Mouse (Mus musculus) testis, adult 2 months (tissue): ENCODE measurements around the gene Rpgrip1l. TPM values are rescaled to one million over a fixed set of nuclear protein-coding genes. Genes with fewer than 3 reads are reported as not detected.

Experiments
- H3K27ac ChIP-seq: fragments of 200-500 bp; 2 replicates; pipeline ENCODE4 v1.5.1; 2012; ENCODE audit warnings: low read depth, low read length; ENCODE audit not compliant: control insufficient read depth, insufficient read depth
- H3K27me3 ChIP-seq: fragments of 200-500 bp; 2 replicates; pipeline ENCODE4 v1.6.1; 2012; ENCODE audit warnings: mild to moderate bottlenecking, low read length, moderate library complexity; ENCODE audit not compliant: control insufficient read depth, insufficient read depth
- H3K36me3 ChIP-seq: fragments of 200-500 bp; 2 replicates; pipeline ENCODE4 v1.6.1; 2012; ENCODE audit warnings: mild to moderate bottlenecking, low read length; ENCODE audit not compliant: control insufficient read depth, insufficient read depth
- H3K4me1 ChIP-seq: fragments of 200-500 bp; 2 replicates; pipeline ENCODE4 v1.6.1; 2012; ENCODE audit warnings: low read length; ENCODE audit not compliant: control insufficient read depth, insufficient read depth
- H3K4me3 ChIP-seq: fragments of 200-500 bp; 2 replicates; pipeline ENCODE4 v1.5.1; 2012; ENCODE audit warnings: low read depth, mild to moderate bottlenecking, low read length, moderate library complexity, mixed read lengths; ENCODE audit not compliant: control insufficient read depth
- CTCF ChIP-seq: fragments of 200-500 bp; IDR thresholded peaks from 2 replicates; pipeline ENCODE4 v1.5.1; 2012; ENCODE audit warnings: low read depth, mild to moderate bottlenecking, inconsistent platforms, low read length, moderate library complexity; ENCODE audit not compliant: control insufficient read depth, insufficient read depth, insufficient replicate concordance
- POLR2A ChIP-seq: fragments of 200-500 bp; IDR thresholded peaks from 2 replicates; pipeline ENCODE4 v1.6.1; 2012; ENCODE audit warnings: low read depth, mild to moderate bottlenecking, inconsistent platforms, low read length, moderate library complexity; ENCODE audit not compliant: control insufficient read depth
- polyA plus RNA-seq: library from polyadenylated mRNA; depleted of rRNA; stranded (reverse); fragments of >200 nt; gene quantifications from 2 replicates; pipeline ENCODE4 v1.2.3, GENCODE M21; 2012

Gene Rpgrip1l
- polyA plus RNA-seq, 1 experiment, result 20.4 TPM

DNA sequence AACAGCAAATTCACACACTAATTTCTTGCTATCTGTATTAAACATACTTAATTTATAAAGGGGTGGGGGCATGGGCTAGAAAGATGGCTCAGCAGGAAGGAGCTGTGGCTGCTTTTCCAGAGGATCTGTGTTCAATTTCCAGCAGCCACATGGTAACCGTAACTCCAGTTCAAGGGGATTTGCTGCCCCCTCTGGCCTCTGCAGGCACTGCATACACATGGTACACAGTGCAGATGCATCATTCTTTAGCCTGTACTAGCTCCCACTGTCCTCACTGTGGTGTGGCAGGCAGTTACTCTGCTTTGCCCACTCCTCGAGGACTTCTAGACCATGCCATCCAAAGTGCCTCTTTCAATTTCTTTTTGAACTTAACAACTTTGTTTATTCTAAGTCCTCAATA is 36.7 kb downstream of the Rpgrip1l start:
- H3K27ac ChIP-seq, result no peak overlapping the region
- no peak overlapping the region for H3K4me3 ChIP-seq
- H3K27me3 ChIP-seq, result no peaks in the 10 kb centered on the region
- no peaks in the 10 kb centered on the region for H3K36me3 ChIP-seq
- no peaks in the 10 kb centered on the region for H3K4me1 ChIP-seq
- TF ChIP-seq CTCF (peak; percentile 67; the same call in 1 of the 2 replicates), POLR2A (no peak)

DNA sequence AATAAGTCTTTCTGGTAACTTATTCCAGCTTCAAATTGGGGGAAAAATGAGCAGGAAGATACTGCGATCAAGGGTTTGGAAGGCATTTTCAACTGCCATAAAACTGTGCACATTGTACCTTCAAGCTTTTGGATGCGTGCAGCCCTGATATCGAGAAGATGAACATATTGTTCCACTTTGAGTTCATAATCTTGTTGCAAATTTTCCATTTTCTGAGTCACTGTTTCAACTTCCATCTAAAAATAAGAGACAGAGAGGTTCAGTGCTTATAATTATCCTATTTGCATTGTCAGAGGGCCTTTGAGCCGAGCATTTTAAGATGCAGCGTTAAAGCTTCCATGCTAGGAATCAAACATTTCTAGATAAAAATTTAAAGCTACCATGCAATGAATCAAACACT is 39.6 kb downstream of the Rpgrip1l start:
- Histone ChIP-seq H3K27me3 (no peaks in the 10 kb centered on the region), H3K36me3 (no peaks in the 10 kb centered on the region; the same call in 1 of the 2 replicates), H3K4me3 (no peak overlapping the region), H3K27ac (no peak overlapping the region), H3K4me1 (no peaks in the 10 kb centered on the region)
- no peak for TF ChIP-seq CTCF
- no peak for TF ChIP-seq POLR2A

DNA sequence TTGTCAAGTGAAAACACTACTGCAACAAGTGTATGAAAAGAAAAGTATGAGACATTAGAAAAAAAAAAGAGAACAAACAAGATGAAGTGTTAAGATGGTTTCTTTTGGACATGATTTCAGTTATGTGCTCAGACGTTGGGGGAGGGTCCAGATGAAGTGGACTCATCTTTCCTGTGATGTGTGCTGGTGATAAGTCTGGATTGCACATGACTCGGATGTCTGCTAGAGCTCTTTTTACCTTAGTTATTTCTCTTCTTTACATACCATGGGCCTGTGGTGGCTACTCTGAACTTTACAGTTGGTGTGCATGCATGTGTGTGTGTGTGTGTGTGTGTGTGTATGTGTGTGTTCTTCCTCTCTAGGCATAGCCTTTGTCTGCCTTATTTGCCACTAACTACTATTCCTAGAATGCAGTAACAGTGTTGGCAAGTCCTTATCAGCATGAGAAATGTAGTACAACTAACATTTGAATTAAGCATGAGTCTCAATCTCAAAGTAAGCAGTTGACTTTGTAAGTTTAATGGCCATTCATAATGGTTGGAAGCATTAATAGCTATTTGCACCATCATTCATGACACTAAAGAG is 43.6 kb downstream of the Rpgrip1l start:
- H3K27ac ChIP-seq, result no peak overlapping the region
- no peaks in the 10 kb centered on the region for H3K27me3 ChIP-seq
- H3K4me3 ChIP-seq, result no peak overlapping the region
- H3K4me1 ChIP-seq, result no peaks in the 10 kb centered on the region
- TF ChIP-seq CTCF, result no peak
- no peak for TF ChIP-seq POLR2A
- no peaks in the 10 kb centered on the region; the same call in 1 of the 2 replicates for H3K36me3 ChIP-seq

DNA sequence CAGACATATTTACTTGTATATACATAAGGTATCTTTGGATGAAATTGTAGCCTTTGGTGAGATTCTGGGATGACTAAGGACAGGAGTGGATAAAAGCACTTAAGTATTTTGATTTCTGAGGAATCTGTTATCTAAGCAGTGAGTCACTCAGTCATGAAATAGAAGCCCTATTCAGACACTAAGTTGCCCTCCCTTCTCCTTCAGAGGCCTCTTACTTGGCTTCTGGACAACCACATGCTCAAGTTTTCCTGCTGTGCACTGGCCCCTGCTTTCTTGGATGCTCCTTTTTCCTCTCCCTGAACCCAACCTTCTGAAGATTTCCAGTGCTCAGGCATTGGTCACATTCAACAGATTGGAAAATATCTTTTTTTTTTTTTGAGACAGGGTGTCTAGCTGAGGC is 48.5 kb downstream of the Rpgrip1l start:
- no peak overlapping the region for H3K4me3 ChIP-seq
- no peak for TF ChIP-seq POLR2A
- TF ChIP-seq CTCF, result no peak
- H3K4me1 ChIP-seq, result no peaks in the 10 kb centered on the region
- H3K36me3 ChIP-seq, result no peaks in the 10 kb centered on the region; the same call in 1 of the 2 replicates
- H3K27ac ChIP-seq, result no peak overlapping the region
- H3K27me3 ChIP-seq, result no peaks in the 10 kb centered on the region

DNA sequence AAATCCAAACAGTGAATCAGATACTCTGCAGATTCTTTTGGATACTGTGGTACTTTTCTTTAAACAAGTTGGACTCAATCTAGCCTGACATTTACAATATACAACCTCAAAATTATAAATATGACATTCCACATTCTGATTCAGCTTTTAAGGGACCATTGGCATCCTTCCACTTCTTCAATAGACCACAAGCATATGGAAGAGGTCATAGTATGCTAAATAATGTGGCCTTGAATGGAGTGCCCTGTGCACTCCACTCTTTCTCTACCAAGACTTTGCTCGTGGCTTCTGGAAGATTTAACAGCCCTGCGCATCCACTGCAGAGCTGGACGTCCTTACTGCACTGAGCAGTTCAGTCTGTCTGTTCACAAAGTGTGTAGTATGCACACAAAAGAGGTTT is 49.1 kb downstream of the Rpgrip1l start:
- no peaks in the 10 kb centered on the region for H3K36me3 ChIP-seq
- no peaks in the 10 kb centered on the region for H3K27me3 ChIP-seq
- H3K4me1 ChIP-seq, result no peaks in the 10 kb centered on the region
- no peak overlapping the region for H3K4me3 ChIP-seq
- TF ChIP-seq CTCF (no peak), POLR2A (no peak)
- H3K27ac ChIP-seq, result no peak overlapping the region

DNA sequence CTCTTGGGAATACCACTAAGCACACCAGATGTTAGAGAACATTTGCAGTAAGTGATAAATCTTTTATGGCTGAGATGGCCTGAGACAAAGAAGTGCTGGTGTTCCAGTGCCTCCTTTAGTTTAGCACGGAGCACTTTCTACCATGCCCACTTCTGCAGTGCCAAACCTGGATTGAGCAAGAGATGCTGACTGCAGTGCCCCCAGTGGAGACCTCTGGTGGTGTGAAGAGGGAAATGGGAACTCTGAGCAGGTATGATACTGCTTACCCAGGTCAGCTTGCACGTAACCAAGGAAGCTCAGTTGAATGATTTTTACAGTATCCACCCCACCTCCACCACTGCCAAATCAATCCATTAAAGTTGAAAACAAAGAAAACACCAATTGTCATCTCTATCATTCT is 51.5 kb downstream of the Rpgrip1l start:
- TF ChIP-seq CTCF, result peak; percentile 24; the same call in 1 of the 2 replicates
- TF ChIP-seq POLR2A, result no peak
- no peaks in the 10 kb centered on the region for H3K4me1 ChIP-seq
- H3K27me3 ChIP-seq, result no peaks in the 10 kb centered on the region
- no peak overlapping the region for H3K4me3 ChIP-seq
- H3K36me3 ChIP-seq, result no peaks in the 10 kb centered on the region
- no peak overlapping the region for H3K27ac ChIP-seq

DNA sequence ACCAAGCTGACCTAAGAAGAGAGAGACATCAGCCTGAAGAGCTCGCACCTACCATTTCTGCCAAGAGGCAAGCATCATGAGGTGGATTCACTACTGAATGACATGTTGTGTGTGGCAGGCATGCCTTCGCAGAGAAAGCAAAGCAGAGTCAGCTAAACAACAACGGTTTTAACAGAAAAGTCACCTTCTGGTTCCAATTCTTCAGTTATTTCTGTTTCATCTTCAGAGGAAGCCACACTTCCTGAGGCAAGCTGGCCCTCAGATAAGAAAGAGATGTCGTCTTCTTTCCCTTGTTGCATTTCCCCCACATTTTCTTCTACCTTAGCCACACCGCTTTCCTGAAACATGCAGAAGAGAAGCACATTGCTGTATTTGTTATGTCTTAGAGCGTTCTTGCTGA is 62.1 kb downstream of the Rpgrip1l start:
- Histone ChIP-seq H3K4me1 (no peaks in the 10 kb centered on the region), H3K27me3 (no peaks in the 10 kb centered on the region), H3K27ac (no peak overlapping the region), H3K4me3 (no peak overlapping the region), H3K36me3 (no peaks in the 10 kb centered on the region; the same call in 1 of the 2 replicates)
- TF ChIP-seq CTCF (no peak), POLR2A (no peak)
